Mouse (Mus musculus) MEL (cell line): ENCODE measurements around the gene Gamt.

ENCODE experiments used
- EP300 ChIP-seq, 2 experiments: IDR thresholded peaks; 2 replicates each; pipeline ENCODE4 v1.6.1; 2011; ENCODE audit warnings: improper control_type of control experiment in 2 of 2, low read length in 2 of 2, low read depth in 1 of 2, mild to moderate bottlenecking in 1 of 2
- KAT2A ChIP-seq: conservative IDR thresholded peaks from 2 replicates; pipeline ENCODE4 v1.6.1; 2012; ENCODE audit warnings: low read depth, low read length, improper control_type of control experiment, inconsistent platforms
- POLR2A ChIP-seq, 2 experiments: IDR thresholded peaks; 2 replicates each; pipeline ENCODE4 v1.6.1; 2011 to 2012; ENCODE audit warnings: low read length in 2 of 2, mild to moderate bottlenecking in 2 of 2, control low read depth in 1 of 2, improper control_type of control experiment in 1 of 2, low read depth in 1 of 2, moderate library complexity in 1 of 2; ENCODE audit not compliant: control insufficient read depth in 1 of 2, insufficient read depth in 1 of 2, poor library complexity in 1 of 2
- POLR2AphosphoS2 ChIP-seq: IDR thresholded peaks from 2 replicates; pipeline ENCODE4 v1.6.1; 2011; ENCODE audit warnings: low read length, improper control_type of control experiment
- RAD21 ChIP-seq: IDR thresholded peaks from 2 replicates; pipeline ENCODE4 v1.6.1; 2011; ENCODE audit warnings: mild to moderate bottlenecking, low read depth, low read length, improper control_type of control experiment

DNA sequence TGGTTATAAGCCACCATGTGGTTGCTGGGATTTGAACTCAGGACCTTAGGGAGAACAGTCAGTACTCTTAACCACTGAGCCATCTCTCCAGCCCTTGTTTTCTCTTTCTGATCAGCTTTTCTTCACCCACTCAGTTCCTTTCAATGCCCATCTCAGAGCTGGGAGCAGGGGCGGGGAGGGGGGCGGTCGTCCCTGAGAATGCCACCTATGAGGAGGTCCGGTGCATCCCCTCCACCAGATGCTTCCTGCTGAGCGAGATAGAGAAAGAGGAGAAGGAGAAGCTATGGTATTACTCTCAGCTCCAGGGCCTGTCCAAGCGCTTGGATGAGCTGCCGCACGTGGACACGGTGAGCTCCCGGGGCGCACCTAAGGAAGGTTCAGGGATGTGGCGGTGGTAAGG lies 43.6 kb upstream of the Gamt start:
- no peak for TF ChIP-seq EP300 (IDR thresholded peaks at IDR 0.05; ENCODE audit: low read depth in 1 of 2, low read length in 2 of 2)
- TF ChIP-seq POLR2AphosphoS2 = no peak
- TF ChIP-seq POLR2A (IDR thresholded peaks at IDR 0.05; ENCODE audit: control insufficient read depth in 1 of 2, insufficient read depth in 1 of 2, low read depth in 1 of 2, low read length in 2 of 2, poor library complexity in 1 of 2) = no peak
- no peak for TF ChIP-seq KAT2A
- TF ChIP-seq RAD21 = no peak
